25 mouse cellular contexts compared by ENCODE assay signal in genomic region chrX:129476216-129476615, GRCm38 (mm10).
DNase-seq lines count a peak whose midpoint lies in the region; TF ChIP-seq lines count a peak whose summit lies in the region.
"Had no signal": no experiment of that assay in that cellular context is flagged by ENCODE, and none has a peak within 500 bp of the region (broad histone marks: within the 10 kb centered on the region; RNA-seq: fewer than 3 reads in every experiment).

No protein-coding gene starts in this region.

- TF ChIP-seq CTCF in gastrocnemius, adult 2 months (IDR thresholded peaks at IDR 0.05), result no peak

- intact Hi-C loops in left cerebral cortex, postnatal 4 days (cut with DNase I), result no loop called here
- intact Hi-C loops in left cerebral cortex, postnatal 25 days (cut with DNase I), result no loop called here
- intact Hi-C loops in gastrocnemius, adult 2 months (cut with DNase I), result no loop called here

- no peak overlapping the region for H3K4me3 ChIP-seq in gastrocnemius, adult 2 months
- H3K4me3 ChIP-seq: embryonic facial prominence, embryonic 13.5 days; forebrain, embryonic 10.5 days; neural tube, embryonic 15.5 days had no signal

- no peak overlapping the region for H3K27ac ChIP-seq in gastrocnemius, adult 2 months
- H3K27ac ChIP-seq: embryonic facial prominence, embryonic 13.5 days; forebrain, embryonic 10.5 days; hindbrain, embryonic 14.5 days; liver, embryonic 14.5 days; macrophage; neural tube, embryonic 15.5 days; stomach, postnatal 0 days had no signal

- DNase-seq in left cerebral cortex, postnatal 4 days, result peak; percentile 2
- no peak for DNase-seq in left cerebral cortex, postnatal 25 days (ENCODE audit: low spot score in 2 of 2)
- peak; percentile 10 for DNase-seq in cerebellum, adult 11-12 months
- peak; percentile 12 for DNase-seq in cerebellum, adult 8-10 months
- DNase-seq in cerebellum, postnatal 25 days, result peak; percentile 34 to 67
- DNase-seq in gastrocnemius, adult 2 months, result no peak
- no peak for DNase-seq in kidney, postnatal 14 days
- DNase-seq: adrenal gland, adult 2 months; gastrocnemius, postnatal 10 days; kidney, adult 11 months; layer of hippocampus, postnatal 36 days; liver; lung, adult 2 months; lung, postnatal 10 days; midbrain, embryonic 14.5 days; right cerebral cortex, adult 18-20 months; right cerebral cortex, postnatal 4 days; thymus, postnatal 4 days had no signal

Comparison
In these comparisons a context has a peak if more than half of its experiments do, and no peak if none do; other contexts are left out.
1. DNase-seq: peak in left cerebral cortex, postnatal 4 days (single experiment), cerebellum, adult 11-12 months (single experiment), cerebellum, adult 8-10 months (single experiment) and cerebellum, postnatal 25 days (2 of 2); none in left cerebral cortex, postnatal 25 days (0 of 2), gastrocnemius, adult 2 months (single experiment) and kidney, postnatal 14 days (single experiment).